Mouse (Mus musculus) mouse trophoblast stem cell (cell line): ENCODE results near the gene Zfp804a.

Experiments used
- in situ Hi-C, 2 experiments: fragments of 300-500 bp; cut with MseI, MboI; formaldehyde crosslinking; loops; 2 replicates in 1 of 2; 3 replicates in 1 of 2; pipeline ENCODE4 v1.15.1; 2025

The Zfp804a gene

DNA sequence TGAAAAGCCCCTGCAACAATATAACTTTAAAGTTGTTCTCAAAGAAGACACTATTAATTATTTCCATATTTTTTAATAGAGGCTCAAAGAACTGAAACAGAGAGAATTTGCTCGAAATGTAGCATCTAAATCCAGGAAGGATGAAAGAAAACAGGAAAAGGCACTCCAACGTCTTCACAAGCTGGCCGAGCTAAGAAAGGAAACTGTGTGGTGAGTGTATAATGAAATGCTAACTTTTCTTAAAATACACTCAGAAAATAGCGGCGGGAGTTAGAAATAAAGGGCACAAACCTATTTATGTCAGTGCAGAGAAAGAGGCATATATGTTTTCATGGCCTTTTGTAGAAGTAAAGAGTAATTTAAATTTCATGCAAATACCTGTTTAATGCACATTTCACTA, 200.4 kb downstream of the Zfp804a start:
- in situ Hi-C loops = no loop called here

DNA sequence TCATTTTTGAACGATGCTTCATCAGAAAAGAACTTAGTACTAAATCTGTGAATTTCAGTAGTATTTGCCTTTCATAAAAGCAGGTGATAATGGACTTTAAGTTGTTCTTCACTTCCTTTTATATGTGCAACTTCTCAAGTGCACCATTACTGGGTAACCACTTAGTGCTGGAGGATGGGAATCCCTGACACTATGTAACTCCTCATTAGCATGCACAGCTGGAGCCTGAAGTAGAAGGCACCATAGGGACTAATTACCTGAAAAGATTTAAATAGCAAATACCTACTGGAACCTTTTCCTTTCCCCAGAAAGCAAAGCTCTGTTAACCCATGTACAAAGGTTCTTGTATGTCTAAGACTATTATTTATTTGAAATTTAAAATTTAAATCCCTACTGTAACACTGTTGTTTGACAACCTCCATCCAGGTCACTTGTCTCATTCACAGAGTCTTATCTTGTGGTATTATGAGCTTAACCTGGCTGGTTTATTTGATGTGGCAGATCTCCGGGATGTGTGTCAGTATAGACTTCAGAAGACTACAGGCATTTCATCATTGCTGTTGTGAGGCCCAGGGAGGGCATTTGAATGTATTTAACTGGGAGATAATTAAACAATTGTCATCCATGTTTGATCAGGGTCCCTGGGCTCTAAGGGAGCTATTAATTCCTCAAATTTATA, 229.7 kb downstream of the Zfp804a start:
- in situ Hi-C loops = no loop called here

DNA sequence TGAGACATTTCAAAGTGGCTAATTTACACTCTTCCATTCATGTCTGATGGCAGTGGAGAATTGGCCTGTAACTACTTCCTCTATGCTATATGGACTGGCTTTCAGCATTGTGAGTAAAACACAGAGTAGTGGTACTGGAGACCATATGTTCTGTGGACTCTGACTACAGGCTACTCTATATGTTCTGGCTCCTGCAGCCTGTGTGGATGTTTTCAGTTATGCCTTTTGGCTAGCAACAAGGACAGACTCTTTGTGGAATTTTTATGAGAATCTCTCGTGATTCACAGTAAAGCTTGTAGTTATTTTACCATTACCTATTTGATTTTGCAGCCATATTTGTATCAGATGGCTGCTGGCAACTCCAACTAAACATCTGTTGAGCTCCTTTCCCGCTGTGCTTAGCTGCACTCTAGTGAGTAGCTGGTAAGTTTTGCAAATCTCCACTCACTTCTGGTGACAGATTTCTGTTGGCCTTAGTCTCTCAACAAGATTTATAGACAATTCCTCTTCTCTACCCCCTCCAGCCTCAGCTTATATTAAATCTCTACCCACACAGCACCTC, 242.0 kb downstream of the Zfp804a start:
- in situ Hi-C loops = no loop called here
